Mouse (Mus musculus): ENCODE measurements at regions not wholly inside any gene's neighbourhood (a gene's known extent, or its start where the extent isn't known, plus 50 kb on each side); places are given as distances from the start of the nearest gene placed in this dataset.

GRCm38 (mm10) chr5:119204736-119205135 is 465.7 kb upstream of the Tbx3 start:
- TF ChIP-seq JUND (IDR thresholded peaks at IDR 0.05; ENCODE audit: low read depth, low read length) (no peak), MYC (IDR thresholded peaks at IDR 0.05; ENCODE audit: low read depth, low read length) (no peak), POLR2A (IDR thresholded peaks at IDR 0.05; ENCODE audit: control insufficient read depth in 1 of 2, insufficient read depth in 1 of 2, low read depth in 1 of 2, low read length in 2 of 2, poor library complexity in 1 of 2) (no peak), UBTF (IDR thresholded peaks at IDR 0.05; ENCODE audit: borderline replicate concordance, insufficient read depth, low read depth, low read length) (no peak), CTCF (IDR thresholded peaks at IDR 0.05 in 2 of 3, conservative IDR thresholded peaks at IDR 0.05 in 1 of 3; ENCODE audit: control insufficient read depth in 1 of 3, insufficient read depth in 1 of 3, low read depth in 2 of 3, low read length in 3 of 3, poor library complexity in 1 of 3, severe bottlenecking in 1 of 3) (no peak), EP300 (IDR thresholded peaks at IDR 0.05; ENCODE audit: low read depth in 1 of 2, low read length in 2 of 2) (no peak), SIN3A (IDR thresholded peaks at IDR 0.05; ENCODE audit: low read length) (no peak), MXI1 (IDR thresholded peaks at IDR 0.05; ENCODE audit: low read depth, low read length) (no peak), SMC3 (IDR thresholded peaks at IDR 0.05; ENCODE audit: low read depth, low read length) (no peak)
